Mouse (Mus musculus): ENCODE data around the gene Abtb2. TPM values are rescaled to one million over a fixed set of nuclear protein-coding genes. Genes with fewer than 3 reads are reported as not detected.

Abtb2 gene
- polyA plus RNA-seq, 1 experiment from 2014 or later, result 6.0 TPM

DNA sequence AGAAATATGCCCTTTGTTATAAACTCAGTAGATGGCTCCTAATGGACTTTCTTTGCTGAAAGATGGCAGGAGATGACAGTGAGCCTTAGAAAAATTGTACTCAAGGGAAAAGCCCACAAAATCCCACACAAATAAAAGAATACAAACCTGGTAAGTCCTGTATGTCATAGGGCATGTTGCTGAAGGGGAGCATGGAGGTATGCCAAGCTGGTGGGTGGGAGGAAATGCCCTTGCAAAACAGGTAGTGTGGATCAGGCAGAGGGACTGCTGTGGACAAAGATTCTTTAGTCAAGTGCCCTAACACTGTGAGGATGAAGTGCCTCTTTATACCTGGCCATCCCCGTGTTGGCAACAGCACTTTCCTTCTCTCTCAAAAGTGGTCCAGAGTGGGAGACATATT, 126.7 kb downstream of the Abtb2 start:
- POLR2A ChIA-PET, result interaction anchor here (1.4 kb wide), 1 partner anchor 11 kb away, joined by 3 read pairs; no protein-coding TSS in a partner anchor
- ATAC-seq, result no peak
- no peak for DNase-seq (ENCODE audit: low read depth, low spot score)
- in situ Hi-C loops (cut with MboI; ENCODE audit: low pct_unique_long_range_greater_than_20kb), result no loop called here
- H3K27me3 ChIP-seq, result no peaks in the 10 kb centered on the region
- no peak for TF ChIP-seq CTCF (IDR thresholded peaks at IDR 0.05)
- CTCF ChIA-PET, result no interaction called here

DNA sequence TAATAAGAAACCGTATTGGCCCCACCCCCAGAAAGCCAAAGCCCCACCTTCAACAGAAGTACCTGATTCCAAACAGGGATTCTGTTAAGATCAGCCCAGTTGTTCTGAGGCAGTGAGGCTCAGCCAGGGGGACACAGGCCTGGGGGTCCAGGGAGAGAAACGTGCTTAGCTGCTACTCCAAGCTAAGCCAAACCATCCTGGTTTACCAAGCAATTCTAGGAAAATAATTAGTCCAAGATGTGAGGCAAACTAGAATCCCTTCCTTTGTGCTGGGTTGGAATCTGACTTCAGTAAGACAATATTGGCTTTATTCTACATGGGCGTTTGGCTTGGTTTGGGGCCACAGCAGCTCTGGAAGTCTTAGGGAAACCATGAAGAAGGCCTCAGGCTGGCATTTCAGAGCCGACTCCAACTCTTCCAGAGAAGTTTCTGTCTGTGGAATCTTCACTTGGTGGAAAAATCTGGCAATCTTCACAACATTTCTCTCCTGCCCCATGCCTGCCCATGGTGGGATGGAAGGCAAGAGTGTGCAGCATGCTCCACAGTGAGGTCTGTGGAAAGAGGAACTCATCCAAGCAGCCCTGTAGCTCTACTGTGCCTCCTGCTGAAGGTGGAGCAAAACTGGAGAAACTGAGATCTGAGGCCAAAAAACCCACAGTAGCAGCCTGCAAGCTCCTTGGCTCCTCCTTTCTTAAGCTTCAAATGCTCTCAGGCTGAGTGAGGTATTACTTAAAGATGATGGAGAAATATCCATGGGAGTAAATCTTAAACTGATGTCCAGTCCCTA, 128.9 kb downstream of the Abtb2 start:
- in situ Hi-C loops (cut with MboI; ENCODE audit: low pct_unique_long_range_greater_than_20kb), result no loop called here
- no peak for ATAC-seq
- DNase-seq (ENCODE audit: low read depth, low spot score), result no peak
- CTCF ChIA-PET, result no interaction called here
- POLR2A ChIA-PET, result no interaction called here
- TF ChIP-seq CTCF (IDR thresholded peaks at IDR 0.05), result no peak
- H3K27me3 ChIP-seq, result no peaks in the 10 kb centered on the region

DNA sequence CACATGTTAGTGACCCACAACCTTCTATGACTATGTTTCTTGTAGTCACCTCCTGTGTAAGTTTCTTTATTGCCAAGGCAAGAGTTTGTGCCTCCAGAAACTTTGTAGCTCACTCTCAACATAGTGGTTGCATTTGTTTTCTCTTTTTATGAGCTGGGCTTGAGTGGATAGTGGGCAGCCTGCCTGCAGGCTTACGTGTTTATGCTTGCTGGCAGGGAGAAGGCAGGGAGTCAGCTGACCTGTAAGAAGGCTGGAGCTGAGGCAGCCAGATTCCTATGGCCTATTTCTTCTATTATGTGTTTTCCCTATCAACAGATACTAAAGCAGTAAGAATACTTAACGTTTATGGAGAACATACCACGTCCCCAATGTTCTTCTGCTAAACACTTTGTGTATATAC, 130.1 kb downstream of the Abtb2 start:
- DNase-seq (ENCODE audit: low read depth, low spot score) (no peak), ATAC-seq (no peak)
- H3K27me3 ChIP-seq, result no peaks in the 10 kb centered on the region
- ChIA-PET POLR2A (interaction anchor here (0.5 kb wide), 1 partner anchor 15 kb away, joined by 3 read pairs; no protein-coding TSS in a partner anchor), CTCF (interaction anchor here (0.9 to 3.0 kb wide), 2 partner anchors 9 kb away, joined by 5 to 10 read pairs; no protein-coding TSS in a partner anchor)
- TF ChIP-seq CTCF (IDR thresholded peaks at IDR 0.05), result no peak
- in situ Hi-C loops (cut with MboI; ENCODE audit: low pct_unique_long_range_greater_than_20kb), result no loop called here

DNA sequence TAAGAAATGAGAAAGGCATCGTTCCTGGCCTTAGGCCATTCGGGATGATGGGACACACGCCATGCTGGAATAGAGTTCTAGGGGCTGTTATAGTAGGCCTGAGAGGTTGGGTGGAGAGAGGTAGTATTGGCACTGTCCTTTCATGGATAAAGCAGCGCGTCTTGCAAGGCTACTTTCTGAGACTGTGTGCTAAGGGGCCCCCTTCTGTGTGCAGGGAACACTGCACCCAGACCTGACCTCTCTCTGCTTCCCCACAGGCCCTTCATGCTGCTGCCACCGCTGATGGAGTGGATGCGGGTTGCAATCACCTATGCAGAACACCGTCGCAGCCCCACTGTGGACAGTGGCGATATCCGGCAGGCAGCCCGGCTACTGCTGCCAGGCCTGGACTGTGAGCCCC, 134.4 kb downstream of the Abtb2 start:
- DNase-seq (ENCODE audit: low read depth, low spot score), result no peak
- no peaks in the 10 kb centered on the region for H3K27me3 ChIP-seq
- no peak for ATAC-seq
- in situ Hi-C loops (cut with MboI; ENCODE audit: low pct_unique_long_range_greater_than_20kb), result no loop called here
- POLR2A ChIA-PET, result no interaction called here
- TF ChIP-seq CTCF (IDR thresholded peaks at IDR 0.05), result no peak
- CTCF ChIA-PET, result no interaction called here

DNA sequence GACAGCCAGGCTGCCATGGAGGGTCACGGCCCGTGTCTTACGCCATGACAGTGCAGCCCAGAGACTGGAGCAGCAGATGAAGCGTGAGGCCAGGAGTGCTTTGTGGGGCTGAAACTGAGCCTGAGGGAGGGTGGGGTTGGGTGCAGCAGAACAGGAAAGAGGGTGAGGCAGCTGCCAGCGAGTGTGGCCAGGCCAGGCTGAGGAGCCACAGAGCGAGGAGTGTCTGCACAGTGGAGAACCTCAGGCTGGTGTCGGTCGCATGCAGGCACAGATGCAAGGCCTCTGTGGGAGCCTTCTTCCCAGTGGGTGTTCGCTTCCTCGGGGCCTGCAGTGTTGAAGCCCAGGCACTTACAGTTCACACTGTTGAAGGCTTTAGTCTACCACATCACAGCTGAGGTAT, 137.2 kb downstream of the Abtb2 start:
- no peaks in the 10 kb centered on the region for H3K27me3 ChIP-seq
- TF ChIP-seq CTCF (IDR thresholded peaks at IDR 0.05), result no peak
- in situ Hi-C loops (cut with MboI; ENCODE audit: low pct_unique_long_range_greater_than_20kb), result no loop called here
- CTCF ChIA-PET, result no interaction called here
- ATAC-seq (no peak), DNase-seq (ENCODE audit: low read depth, low spot score) (no peak)
- POLR2A ChIA-PET, result no interaction called here

DNA sequence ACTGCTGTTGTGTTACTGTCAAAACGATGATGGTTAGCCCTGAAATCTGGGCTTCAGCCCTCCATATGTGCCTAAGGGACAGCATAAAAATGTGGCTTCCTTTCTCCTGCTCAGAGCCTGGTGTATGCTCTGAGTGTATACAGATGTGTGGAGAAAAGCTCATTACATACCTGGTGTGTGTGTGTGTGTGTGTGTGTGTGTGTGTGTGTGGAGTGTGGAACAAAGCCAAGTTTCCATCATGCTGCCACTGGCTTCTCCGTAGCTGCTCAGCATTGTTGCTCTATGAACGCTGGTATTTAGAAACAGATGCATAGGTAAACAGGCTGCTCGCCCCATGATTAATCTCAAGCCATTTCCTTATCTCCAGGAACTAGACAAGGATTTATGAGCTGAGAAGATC, 137.8 kb downstream of the Abtb2 start:
- in situ Hi-C loops (cut with MboI; ENCODE audit: low pct_unique_long_range_greater_than_20kb), result no loop called here
- TF ChIP-seq CTCF (IDR thresholded peaks at IDR 0.05), result no peak
- POLR2A ChIA-PET, result no interaction called here
- H3K27me3 ChIP-seq, result no peaks in the 10 kb centered on the region
- ATAC-seq (no peak), DNase-seq (ENCODE audit: low read depth, low spot score) (no peak)
- CTCF ChIA-PET, result interaction anchor here (0.9 kb wide), 1 partner anchor 9 kb away, joined by 3 read pairs; no protein-coding TSS in a partner anchor

DNA sequence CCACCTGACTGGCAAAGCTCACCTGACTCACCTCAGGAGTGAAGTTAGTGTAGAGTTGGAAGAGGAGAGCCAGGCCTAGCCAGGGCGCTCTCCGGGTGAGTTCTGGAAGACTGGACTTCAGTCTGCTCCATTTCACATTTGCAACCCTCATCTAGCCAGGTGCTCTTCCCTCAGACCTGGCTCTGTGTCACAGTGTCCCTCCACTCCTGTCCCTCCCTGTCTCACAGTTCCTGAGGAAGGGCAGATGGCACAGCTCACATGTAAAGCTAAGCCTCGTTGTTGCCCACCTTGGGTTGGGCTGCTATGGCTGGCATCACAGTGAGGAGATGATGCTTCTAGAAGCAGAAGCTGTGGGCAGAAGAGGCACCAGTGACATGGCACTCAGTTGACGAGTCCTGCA, 139.7 kb downstream of the Abtb2 start:
- in situ Hi-C loops (cut with MboI; ENCODE audit: low pct_unique_long_range_greater_than_20kb), result loop anchor here (5.0 kb wide), 1 partner anchor 34 kb away; no protein-coding TSS in a partner anchor
- no peaks in the 10 kb centered on the region for H3K27me3 ChIP-seq
- DNase-seq (ENCODE audit: low read depth, low spot score) (no peak), ATAC-seq (no peak)
- TF ChIP-seq CTCF (IDR thresholded peaks at IDR 0.05), result no peak
- ChIA-PET CTCF (interaction anchor here (1.6 kb wide), 1 partner anchor 14 kb away, joined by 4 read pairs; no protein-coding TSS in a partner anchor), POLR2A (interaction anchor here (1.0 kb wide), 1 partner anchor 19 kb away, joined by 3 read pairs; no protein-coding TSS in a partner anchor)

DNA sequence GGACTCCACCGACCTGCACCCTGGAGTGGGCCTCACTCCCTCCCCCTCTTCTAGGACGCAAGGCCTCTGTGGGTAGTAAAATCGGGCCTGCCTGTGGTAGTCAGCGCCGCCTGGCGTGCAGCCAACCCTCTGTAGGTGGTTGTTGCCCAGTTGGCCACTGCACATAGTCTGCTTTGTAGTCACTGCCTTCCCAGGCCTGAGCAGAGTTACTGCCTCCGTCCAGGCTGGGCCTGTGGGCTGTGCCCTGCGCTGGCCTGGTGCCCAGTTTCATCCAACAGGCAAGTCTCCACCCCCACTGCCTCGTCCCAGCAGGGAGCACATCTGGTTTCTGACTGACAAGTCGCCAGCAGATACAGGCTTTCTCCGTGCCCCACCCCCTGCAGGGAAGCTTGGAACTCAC, 140.1 kb downstream of the Abtb2 start:
- CTCF ChIA-PET, result interaction anchor here (1.6 to 2.3 kb wide), 2 partner anchors 13 to 15 kb away, joined by 4 to 9 read pairs; no protein-coding TSS in a partner anchor
- ATAC-seq, result peak; percentile 86
- peak; percentile 93 for DNase-seq (ENCODE audit: low read depth, low spot score)
- H3K27me3 ChIP-seq, result no peaks in the 10 kb centered on the region
- in situ Hi-C loops (cut with MboI; ENCODE audit: low pct_unique_long_range_greater_than_20kb), result loop anchor here (5.0 kb wide), 1 partner anchor 34 kb away; no protein-coding TSS in a partner anchor
- POLR2A ChIA-PET, result no interaction called here
- no peak for TF ChIP-seq CTCF (IDR thresholded peaks at IDR 0.05)

DNA sequence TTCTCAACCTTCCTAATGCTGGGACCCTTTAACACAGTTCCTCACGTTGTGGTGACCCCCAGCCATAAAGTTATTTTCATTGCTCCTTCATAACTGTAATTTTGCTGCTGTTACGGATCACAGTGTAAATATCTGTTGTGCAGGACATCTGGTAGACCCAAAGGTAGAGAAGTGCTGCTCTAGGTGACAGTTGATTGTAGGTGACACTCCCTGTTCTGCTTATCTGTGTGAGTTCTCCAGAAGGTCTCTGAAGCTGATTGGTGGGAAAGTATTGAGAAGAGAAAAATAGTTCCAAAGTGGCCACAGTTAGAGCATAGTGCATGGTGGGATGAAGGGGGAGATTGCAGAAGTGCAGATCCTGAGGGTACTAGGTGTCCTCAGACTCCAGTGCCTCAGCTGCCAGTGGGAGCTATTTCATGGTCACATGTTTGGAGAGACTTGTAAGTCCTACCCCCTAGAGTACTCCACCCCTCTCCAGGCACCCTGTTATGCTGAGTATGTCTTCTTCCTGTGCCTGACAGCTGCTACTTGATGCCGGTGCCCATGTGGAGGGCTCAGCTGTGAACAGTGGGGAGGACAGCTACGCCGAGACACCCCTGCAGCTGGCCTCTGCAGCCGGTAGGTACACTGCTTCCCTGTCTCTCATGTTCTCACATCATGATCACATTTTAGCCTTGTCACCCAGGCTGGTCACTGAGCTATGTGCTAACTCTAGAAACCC, 141.1 kb downstream of the Abtb2 start:
- no peak for TF ChIP-seq CTCF (IDR thresholded peaks at IDR 0.05)
- no peaks in the 10 kb centered on the region for H3K27me3 ChIP-seq
- DNase-seq (ENCODE audit: low read depth, low spot score), result no peak
- no peak for ATAC-seq
- ChIA-PET POLR2A (no interaction called here), CTCF (interaction anchor here (0.6 to 2.3 kb wide), 4 partner anchors 10 to 65 kb away, joined by 3 to 9 read pairs (median 3); no protein-coding TSS in a partner anchor)
- in situ Hi-C loops (cut with MboI; ENCODE audit: low pct_unique_long_range_greater_than_20kb), result loop anchor here (5.0 kb wide), 1 partner anchor 35 kb away; no protein-coding TSS in a partner anchor

DNA sequence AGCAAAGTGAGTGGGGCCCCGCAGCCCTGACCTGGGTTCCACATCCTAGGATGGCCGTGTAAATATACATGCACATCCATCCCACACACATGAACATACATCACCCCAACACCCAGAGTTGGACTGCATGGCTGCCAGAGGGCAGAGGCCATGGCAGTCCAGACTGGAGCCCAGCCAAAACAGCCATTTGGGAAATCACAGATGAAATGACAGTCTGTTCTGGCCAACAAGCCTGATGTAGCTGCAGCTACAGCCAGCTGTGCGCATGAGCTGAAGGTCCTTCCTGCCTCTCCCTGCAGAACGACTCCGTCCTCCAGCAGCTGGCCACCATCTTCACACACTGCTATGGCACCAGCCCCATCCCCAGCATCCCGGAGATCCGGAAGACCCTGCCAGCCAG, 144.7 kb downstream of the Abtb2 start:
- DNase-seq (ENCODE audit: low read depth, low spot score) (no peak), ATAC-seq (no peak)
- ChIA-PET CTCF (no interaction called here), POLR2A (interaction anchor here (0.9 kb wide), 1 partner anchor 50 kb away, joined by 3 read pairs; no protein-coding TSS in a partner anchor)
- in situ Hi-C loops (cut with MboI; ENCODE audit: low pct_unique_long_range_greater_than_20kb), result no loop called here
- TF ChIP-seq CTCF (IDR thresholded peaks at IDR 0.05), result no peak
- H3K27me3 ChIP-seq, result no peaks in the 10 kb centered on the region

DNA sequence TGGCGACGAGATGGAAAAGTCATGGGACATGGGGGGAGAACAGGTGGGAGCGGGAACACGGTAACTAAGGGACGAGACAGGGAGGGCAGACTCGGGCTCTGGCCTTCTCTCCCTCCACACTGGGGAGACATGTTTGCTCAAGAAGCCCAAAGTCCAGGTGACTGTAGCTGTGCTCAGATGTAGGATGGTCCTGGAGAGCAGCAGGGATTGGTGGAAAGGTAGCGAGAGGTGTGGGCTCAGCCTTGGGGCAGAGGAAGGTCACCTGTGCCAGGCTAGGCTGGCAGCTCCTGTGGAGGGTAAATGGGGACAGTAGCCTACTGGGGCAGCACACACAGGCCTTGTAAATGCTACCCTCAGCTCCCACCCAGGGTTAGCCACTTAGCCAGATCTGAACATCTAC, 147.7 kb downstream of the Abtb2 start:
- ATAC-seq (no peak), DNase-seq (ENCODE audit: low read depth, low spot score) (no peak)

More for the DNA sequence above, 147.7 kb downstream of the Abtb2 start:
- TF ChIP-seq CTCF (IDR thresholded peaks at IDR 0.05), result no peak
- no peaks in the 10 kb centered on the region for H3K27me3 ChIP-seq
- in situ Hi-C loops (cut with MboI; ENCODE audit: low pct_unique_long_range_greater_than_20kb), result no loop called here
- POLR2A ChIA-PET, result no interaction called here
- CTCF ChIA-PET, result interaction anchor here (8.9 kb wide), 1 partner anchor 148 kb away, joined by 75 read pairs; the partner anchor contains the start of gene Abtb2
